Mouse (Mus musculus) olfactory bulb, adult 2 months (tissue): ENCODE data around the gene Gm3646.

Source experiments
- CTCF ChIP-seq: fragments of 200-500 bp; IDR thresholded peaks from 2 replicates; pipeline ENCODE4 v1.5.1; 2012; ENCODE audit warnings: low read depth, mild to moderate bottlenecking, low read length, moderate library complexity; ENCODE audit not compliant: insufficient read depth
- POLR2A ChIP-seq: fragments of 200-500 bp; IDR thresholded peaks from 2 replicates; pipeline ENCODE4 v1.6.1; 2012; ENCODE audit warnings: mild to moderate bottlenecking, low read depth, low read length, moderate library complexity; ENCODE audit not compliant: insufficient read depth

DNA sequence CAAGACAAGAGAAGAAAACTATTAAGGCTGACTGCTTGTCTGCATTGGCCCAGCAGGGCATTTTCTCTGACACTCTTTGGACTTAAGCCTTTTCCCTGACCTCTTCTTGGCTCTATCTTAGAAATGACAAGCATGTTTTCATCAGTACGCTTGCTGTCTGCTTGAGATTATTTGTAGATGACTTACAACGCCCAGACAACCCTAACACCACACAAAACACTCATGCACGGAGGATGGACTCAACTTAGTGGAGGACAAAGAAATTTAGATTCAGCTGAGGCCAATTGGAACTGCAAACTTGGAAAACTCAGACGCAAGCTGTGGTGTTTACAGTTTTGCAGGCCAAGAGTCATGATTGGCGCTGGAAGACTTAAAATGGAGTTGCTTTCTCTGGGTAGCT, 34.7 kb downstream of the Gm3646 start:
- no peak for TF ChIP-seq CTCF
- no peak for TF ChIP-seq POLR2A
